Mouse (Mus musculus) layer of hippocampus, adult 9-11 months (tissue): ENCODE results near the gene Olfr1289.

ENCODE experiments used
- DNase-seq: peaks from one replicate; pipeline ENCODE4 v3.0.0; 2022

Gene Olfr1289

DNA sequence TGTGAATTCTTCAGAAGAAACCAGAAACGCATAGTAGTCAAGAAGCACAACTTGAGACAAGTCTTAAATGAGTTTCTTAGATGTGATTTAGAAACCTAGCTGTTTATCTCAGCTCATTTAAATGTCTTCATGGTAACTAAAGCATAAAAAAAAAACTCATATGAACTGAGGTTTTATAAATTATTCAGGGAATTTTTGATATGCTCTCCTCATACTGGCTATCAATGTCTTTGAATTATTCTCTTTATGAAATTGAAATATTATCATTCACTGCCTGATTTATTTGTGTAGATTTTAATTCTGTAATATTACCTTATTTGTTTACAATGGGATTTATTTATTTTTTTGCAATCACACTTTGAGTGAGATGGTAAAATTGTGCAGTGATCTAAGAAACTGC, at the start of gene Olfr1289:
Gene Olfr1289 (plus strand): TSS at position 301 of the 400 bp plus-strand sequence.
- no peak for DNase-seq

DNA sequence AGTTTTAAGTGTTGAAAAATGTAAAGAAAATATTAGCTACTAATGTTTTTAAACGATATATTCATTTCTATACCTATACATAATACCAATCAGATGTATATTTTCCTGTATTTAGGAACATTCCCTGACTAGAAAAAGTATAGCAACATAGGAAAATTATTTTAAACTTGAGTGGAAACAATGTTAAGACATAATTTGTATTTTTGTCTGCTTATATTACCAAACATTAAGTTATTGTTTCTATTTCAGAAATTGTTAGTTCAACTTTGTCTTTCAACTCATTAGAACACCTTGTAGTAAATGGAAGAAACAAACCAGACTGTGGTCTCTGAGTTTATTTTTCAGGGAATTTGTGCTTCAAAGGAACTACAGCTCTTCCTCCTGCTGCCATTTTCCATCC, 31.8 kb upstream of the Olfr1289 start, which contains the start of gene Olfr1287:
Gene Olfr1287 (plus strand): TSS at position 301 of the 400 bp plus-strand sequence.
- no peak for DNase-seq

DNA sequence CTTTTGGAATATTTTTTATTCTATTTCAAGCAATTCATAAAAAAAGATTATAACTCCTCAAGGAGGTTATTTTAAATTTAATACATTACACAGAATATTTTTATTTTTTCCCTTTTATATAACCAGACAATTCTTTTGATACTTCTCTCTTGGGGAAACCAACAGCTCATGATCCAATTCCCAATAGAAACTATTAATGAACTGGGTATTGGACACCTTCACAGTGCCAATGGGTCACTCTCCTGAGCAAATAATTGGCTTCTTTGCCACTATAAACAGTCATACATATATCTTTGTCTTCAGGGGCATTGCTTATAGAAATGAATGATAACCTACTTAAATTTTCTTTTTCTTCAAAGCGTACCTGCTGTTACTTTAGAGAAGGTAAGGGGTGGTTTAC, 6.8 kb upstream of the Olfr1289 start, which contains the start of gene Olfr1288:
Gene Olfr1288 (plus strand): TSS at position 301 of the 400 bp plus-strand sequence.
- no peak for DNase-seq

DNA sequence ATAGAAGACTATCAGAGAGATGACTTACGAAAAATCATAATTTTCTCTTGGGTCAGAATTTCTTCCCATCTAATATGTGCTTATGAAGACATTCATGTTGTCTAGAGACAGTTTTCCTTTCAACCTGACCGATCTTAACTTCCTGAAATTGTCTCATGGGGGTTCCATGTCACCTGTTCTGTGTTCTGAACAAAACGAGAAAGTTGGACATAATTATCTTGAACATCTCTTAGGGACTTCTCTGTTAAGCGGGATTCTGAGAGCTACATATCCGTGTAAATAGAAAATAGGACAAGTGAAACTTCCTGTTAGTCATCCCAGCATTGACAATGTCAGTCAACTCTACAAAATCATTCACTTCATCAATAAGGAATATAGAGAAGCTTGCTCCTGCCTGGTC, 13.1 kb downstream of the Olfr1289 start, which contains the start of gene Olfr1290:
Gene Olfr1290 (minus strand): TSS at position 101 of the 400 bp plus-strand sequence.
- DNase-seq: no peak

DNA sequence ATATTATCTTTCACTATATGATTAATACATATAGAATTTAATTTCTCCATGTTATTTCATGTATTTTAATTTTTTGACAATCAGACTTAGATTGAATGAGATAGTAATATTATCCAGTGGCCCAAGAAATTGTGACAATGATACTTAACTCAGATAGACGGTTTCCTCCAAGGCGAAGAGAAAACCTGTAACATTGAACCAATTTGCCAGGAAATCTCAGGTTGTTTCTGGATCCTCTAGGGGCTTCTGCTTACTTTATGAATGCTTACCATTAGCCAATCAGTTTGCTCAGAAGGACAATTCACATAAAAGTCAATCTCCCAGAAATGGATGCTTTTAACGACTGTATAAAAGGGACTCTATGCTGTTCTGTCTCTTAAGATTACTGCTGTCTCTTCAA, 16.3 kb downstream of the Olfr1289 start, which contains the start of gene Olfr1291-ps1:
Gene Olfr1291-ps1 (plus strand): TSS at position 301 of the 400 bp plus-strand sequence.
- no peak for DNase-seq

DNA sequence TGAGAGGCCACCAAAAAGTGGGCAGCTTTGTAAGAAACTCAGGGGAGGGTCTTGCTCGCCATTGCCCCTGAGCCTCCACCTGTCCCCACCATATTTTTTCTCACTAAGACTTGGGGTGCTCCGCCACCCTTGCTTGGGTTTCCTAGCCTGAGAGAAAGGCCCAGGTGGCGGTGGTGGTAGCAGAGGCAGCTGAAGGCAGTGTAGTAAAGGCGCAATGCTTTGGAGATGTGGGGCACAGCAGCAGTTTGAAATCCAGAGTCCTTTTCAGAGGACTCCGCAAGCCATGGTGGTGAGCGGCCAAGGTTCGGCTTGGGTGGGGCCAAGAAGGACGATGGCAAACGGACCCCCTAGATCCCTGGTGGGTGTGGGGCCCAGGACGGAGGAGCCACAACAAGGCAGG, 36.8 kb downstream of the Olfr1289 start:
- DNase-seq: no peak

DNA sequence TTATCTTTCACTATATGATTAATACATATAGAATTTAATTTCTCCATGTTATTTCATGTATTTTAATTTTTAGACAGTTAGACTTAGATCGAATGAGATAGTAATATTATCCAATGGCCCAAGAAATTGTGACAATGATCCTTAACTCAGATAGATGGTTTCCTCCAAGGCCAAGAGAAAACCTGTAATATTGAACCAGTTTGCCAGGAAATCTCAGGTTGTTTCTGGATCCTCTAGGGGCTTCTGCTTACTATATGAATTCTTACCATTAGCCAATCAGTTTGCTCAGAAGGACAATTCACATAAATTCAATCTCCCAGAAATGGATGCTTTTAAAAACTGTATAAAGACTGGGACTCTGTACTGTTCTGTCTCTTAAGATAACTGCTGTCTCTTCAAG, 44.3 kb downstream of the Olfr1289 start, which contains the start of gene Olfr1293-ps:
Gene Olfr1293-ps (plus strand): TSS at position 301 of the 400 bp plus-strand sequence.
- DNase-seq: no peak
